Mouse (Mus musculus) adrenal gland, postnatal 10 days (tissue): ENCODE results near the gene Bend5. TPM values are rescaled to one million over a fixed set of nuclear protein-coding genes. Genes with fewer than 3 reads are reported as not detected.

Experiments used
- DNase-seq: peaks from one replicate; pipeline ENCODE4 v3.0.0; 2021; ENCODE audit warnings: mixed read lengths
- long read RNA-seq, 2 experiments: library from polyadenylated mRNA; stranded (forward); transcript quantifications; one replicate each; pipeline ENCODE4 v2.0.0; 2021
- total RNA-seq, 2 experiments: library from RNA; stranded (reverse); gene quantifications; 2 replicates each; pipeline ENCODE4 v1.2.3; 2021

Gene Bend5
- total RNA-seq = 10 to 100 TPM; 10.5 to 13.0 TPM
- long read RNA-seq, experiment 1, transcript Bend5-201 (6 exons, 1,826 nt) = major isoform, 13 of 29 reads
- long read RNA-seq, experiment 1, transcript Bend5-203 (6 exons, 1,448 nt) = minor isoform, 10 of 29 reads
- long read RNA-seq, experiment 1, partial matches to known transcripts = 1 of 29 reads
- long read RNA-seq, experiment 1, other reads (novel, unspliced or antisense) = 5 of 29 reads
- long read RNA-seq, experiment 2, transcript Bend5-201 (6 exons, 1,826 nt) = major isoform, 7 of 18 reads
- long read RNA-seq, experiment 2, transcript Bend5-203 (6 exons, 1,448 nt) = minor isoform, 5 of 18 reads
- long read RNA-seq, experiment 2, partial matches to known transcripts = 3 of 18 reads
- long read RNA-seq, experiment 2, other reads (novel, unspliced or antisense) = 3 of 18 reads

- peak; percentile 85 for DNase-seq
Measured at GRCm38 (mm10) chr4:111414818-111415488, at the start of gene Bend5. Gene Bend5, plus strand, starts transcription at chr4:111415006.

GRCm38 (mm10) chr4:111367771-111368170, 47.0 kb upstream of the Bend5 start:
- DNase-seq = no peak

GRCm38 (mm10) chr4:111377159-111377558, 37.6 kb upstream of the Bend5 start:
- DNase-seq = no peak

GRCm38 (mm10) chr4:111378071-111378470, 36.7 kb upstream of the Bend5 start:
- no peak for DNase-seq

- DNase-seq = no peak
Measured at GRCm38 (mm10) chr4:111383101-111383500, 31.7 kb upstream of the Bend5 start.

- DNase-seq = no peak
Measured at GRCm38 (mm10) chr4:111390736-111391135, 24.1 kb upstream of the Bend5 start.

- no peak for DNase-seq
Measured at GRCm38 (mm10) chr4:111399784-111400183, 15.0 kb upstream of the Bend5 start.

GRCm38 (mm10) chr4:111400676-111401075, 14.1 kb upstream of the Bend5 start:
- no peak for DNase-seq

GRCm38 (mm10) chr4:111403243-111403642, 11.6 kb upstream of the Bend5 start:
- DNase-seq = no peak

- DNase-seq = no peak
Measured at GRCm38 (mm10) chr4:111410731-111411130, 4.1 kb upstream of the Bend5 start.

- peak; percentile 14 for DNase-seq
Measured at GRCm38 (mm10) chr4:111414399-111414798, 407 bp upstream of the Bend5 start.

- no peak for DNase-seq
Measured at GRCm38 (mm10) chr4:111416126-111416525, 1.3 kb downstream of the Bend5 start.

- no peak for DNase-seq
Measured at GRCm38 (mm10) chr4:111416551-111416950, 1.7 kb downstream of the Bend5 start.

GRCm38 (mm10) chr4:111417716-111418115, 2.9 kb downstream of the Bend5 start:
- no peak for DNase-seq

- no peak for DNase-seq
Measured at GRCm38 (mm10) chr4:111419476-111419875, 4.7 kb downstream of the Bend5 start.

GRCm38 (mm10) chr4:111420031-111420430, 5.2 kb downstream of the Bend5 start:
- DNase-seq = no peak

- no peak for DNase-seq
Measured at GRCm38 (mm10) chr4:111420955-111421354, 6.1 kb downstream of the Bend5 start.

- no peak for DNase-seq
Measured at GRCm38 (mm10) chr4:111421785-111422184, 7.0 kb downstream of the Bend5 start.

GRCm38 (mm10) chr4:111424371-111424950, 9.7 kb downstream of the Bend5 start:
- no peak for DNase-seq

GRCm38 (mm10) chr4:111425170-111425569, 10.4 kb downstream of the Bend5 start:
- no peak for DNase-seq

- DNase-seq = no peak
Measured at GRCm38 (mm10) chr4:111431186-111431585, 16.4 kb downstream of the Bend5 start.

- no peak for DNase-seq
Measured at GRCm38 (mm10) chr4:111432013-111432412, 17.2 kb downstream of the Bend5 start.

GRCm38 (mm10) chr4:111432417-111432816, 17.6 kb downstream of the Bend5 start:
- DNase-seq = no peak
